Mouse (Mus musculus) embryonic fibroblast, embryonic 13.5 days (primary cell): ENCODE data around the gene Rftn1. TPM values are rescaled to one million over a fixed set of nuclear protein-coding genes. Genes with fewer than 3 reads are reported as not detected.

Source experiments
- H3K27ac ChIP-seq: 2 replicates; pipeline ENCODE4 v1.5.1; 2012; ENCODE audit warnings: low read length, control low read depth, inconsistent platforms; ENCODE audit not compliant: insufficient read depth
- H3K4me1 ChIP-seq: 2 replicates; pipeline ENCODE4 v1.6.1; 2011; ENCODE audit warnings: low read length; ENCODE audit not compliant: control insufficient read depth, insufficient read depth
- H3K4me3 ChIP-seq: 2 replicates; pipeline ENCODE4 v1.5.1; 2011; ENCODE audit warnings: mild to moderate bottlenecking, control low read depth, low read length; ENCODE audit not compliant: insufficient read depth
- CTCF ChIP-seq: IDR thresholded peaks from 2 replicates; pipeline ENCODE4 v1.5.1; 2011; ENCODE audit warnings: mild to moderate bottlenecking, control low read depth, low read length, moderate library complexity, borderline replicate concordance; ENCODE audit not compliant: insufficient read depth
- POLR2A ChIP-seq: IDR thresholded peaks from 2 replicates; pipeline ENCODE4 v1.6.1; 2011; ENCODE audit warnings: low read depth, mild to moderate bottlenecking, control low read depth, low read length, moderate library complexity
- polyA plus RNA-seq: library from polyadenylated mRNA; stranded (reverse); fragments of >200 nt; gene quantifications from 2 replicates; pipeline ENCODE4 v1.2.4, GENCODE M21; 2011; ENCODE audit warnings: low read depth; ENCODE audit not compliant: missing spikeins, insufficient read length

Gene Rftn1
- polyA plus RNA-seq, 1 experiment = 15.1 TPM

DNA sequence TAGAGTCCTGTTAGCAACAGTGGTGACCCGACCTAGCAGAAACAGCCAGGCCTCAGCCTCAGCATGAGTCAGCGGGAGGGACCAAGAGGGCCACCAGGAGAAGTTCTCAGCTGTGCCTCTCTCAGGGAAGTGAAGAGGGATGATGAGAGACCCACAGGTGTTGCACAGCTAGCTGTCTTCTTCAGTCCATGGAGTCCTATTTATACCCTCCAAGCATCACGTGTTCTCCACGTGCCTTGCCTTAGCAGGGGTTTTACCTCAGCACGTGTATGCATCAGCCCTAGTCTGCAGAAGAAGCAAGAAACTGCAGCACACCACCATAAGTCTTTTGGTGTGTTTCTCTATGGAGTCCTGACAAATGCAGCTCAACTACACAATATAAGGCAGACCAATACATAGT is 38.4 kb downstream of the Rftn1 start:
- H3K4me3 ChIP-seq = no peak overlapping the region
- TF ChIP-seq CTCF (no peak), POLR2A (no peak)
- no peak overlapping the region for H3K27ac ChIP-seq
- H3K4me1 ChIP-seq = no peaks in the 10 kb centered on the region; the same call in 1 of the 2 replicates

DNA sequence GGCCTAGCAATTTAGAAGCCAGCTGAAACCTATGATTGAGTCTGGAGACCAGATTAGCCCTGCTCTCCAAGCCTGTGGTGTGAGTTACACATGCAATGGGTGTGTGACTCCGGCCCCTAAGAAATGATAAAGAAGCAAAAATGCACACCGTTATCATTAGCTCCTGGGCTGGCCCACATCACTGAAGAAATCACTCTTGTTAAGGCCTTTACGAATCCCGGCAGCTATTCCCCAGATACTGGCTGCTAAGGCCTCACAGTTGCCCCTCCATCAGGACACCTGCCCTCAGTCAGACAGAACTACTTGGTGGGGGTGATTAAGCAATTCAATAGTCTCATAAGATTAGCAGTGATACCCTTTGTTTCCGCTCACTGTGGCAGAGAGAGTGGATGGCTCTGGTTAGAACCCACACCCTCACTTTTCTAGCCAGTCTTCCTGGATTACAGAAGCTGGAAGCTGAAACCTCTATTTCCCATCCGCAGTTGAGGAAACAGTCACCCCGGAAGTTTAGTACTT is 39.2 kb downstream of the Rftn1 start:
- Histone ChIP-seq H3K4me1 (no peaks in the 10 kb centered on the region; the same call in 1 of the 2 replicates), H3K27ac (no peak overlapping the region), H3K4me3 (no peak overlapping the region)
- TF ChIP-seq CTCF (no peak), POLR2A (no peak)

DNA sequence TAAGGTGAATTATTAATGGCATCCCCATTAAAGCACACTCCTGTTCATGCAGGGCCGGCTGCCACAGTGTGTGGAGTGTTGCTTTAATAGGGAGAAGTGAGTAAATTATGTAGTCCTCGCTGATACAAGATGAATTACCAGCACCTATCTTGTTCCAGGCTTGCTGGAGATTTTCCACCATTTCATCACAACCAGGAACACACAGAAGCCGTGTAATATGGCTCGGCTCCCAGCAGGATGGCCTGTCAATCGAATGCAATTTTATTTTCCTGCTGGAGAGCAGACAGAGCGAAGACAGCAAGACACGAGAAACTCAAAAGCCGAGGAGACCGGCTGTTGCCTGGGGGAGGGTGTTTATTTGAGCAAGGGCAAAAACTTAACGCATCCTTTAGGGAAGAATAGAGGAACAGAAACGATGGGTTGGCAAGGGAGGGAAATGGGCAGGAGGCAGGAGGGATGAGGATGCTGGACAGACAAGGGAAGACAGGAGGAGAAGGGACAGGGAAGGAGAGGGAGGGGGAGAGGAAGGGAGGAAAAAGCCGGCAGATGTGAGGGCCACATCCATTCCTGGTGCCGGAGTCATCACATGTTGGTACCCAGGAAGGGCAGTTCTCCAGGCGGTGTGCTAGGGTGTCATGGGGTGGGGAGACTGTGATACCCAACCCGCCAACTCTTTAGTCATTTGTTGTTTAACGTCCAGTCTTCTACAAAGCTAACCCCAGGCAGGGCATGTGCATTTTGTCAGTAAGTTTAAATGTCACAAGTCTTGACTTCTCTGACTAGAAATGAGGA is 39.9 kb downstream of the Rftn1 start:
- TF ChIP-seq POLR2A = no peak
- TF ChIP-seq CTCF = no peak
- H3K4me3 ChIP-seq = no peak overlapping the region
- H3K27ac ChIP-seq = no peak overlapping the region
- no peaks in the 10 kb centered on the region; the same call in 1 of the 2 replicates for H3K4me1 ChIP-seq

DNA sequence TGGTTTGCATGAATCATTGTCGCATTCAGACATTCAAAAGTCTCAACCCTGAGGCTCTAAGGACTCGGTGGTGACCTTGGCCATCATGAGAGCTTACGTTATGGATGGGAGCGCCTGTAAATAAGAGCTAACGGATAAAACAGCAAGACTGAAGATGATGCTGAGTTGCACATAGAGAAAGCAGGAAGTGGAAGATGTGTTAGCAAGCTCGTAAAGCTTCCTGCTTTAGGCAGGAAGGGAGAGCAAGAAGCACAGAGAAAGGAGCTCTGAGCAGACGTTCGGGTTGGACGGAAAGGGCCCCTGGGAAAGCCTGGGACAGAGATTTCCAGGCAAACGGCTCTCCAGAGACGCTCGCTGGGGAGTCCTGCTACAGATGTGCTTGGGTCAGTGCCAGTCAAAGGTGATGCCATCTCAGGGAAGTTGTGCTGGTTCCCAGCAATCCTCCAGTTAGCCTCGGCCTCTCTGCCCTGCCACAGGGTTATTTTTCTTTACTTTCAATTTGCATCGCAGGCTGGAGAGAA is 40.7 kb downstream of the Rftn1 start:
- TF ChIP-seq POLR2A (no peak), CTCF (no peak)
- H3K4me3 ChIP-seq = no peak overlapping the region
- H3K4me1 ChIP-seq = no peaks in the 10 kb centered on the region; the same call in 1 of the 2 replicates
- no peak overlapping the region for H3K27ac ChIP-seq

DNA sequence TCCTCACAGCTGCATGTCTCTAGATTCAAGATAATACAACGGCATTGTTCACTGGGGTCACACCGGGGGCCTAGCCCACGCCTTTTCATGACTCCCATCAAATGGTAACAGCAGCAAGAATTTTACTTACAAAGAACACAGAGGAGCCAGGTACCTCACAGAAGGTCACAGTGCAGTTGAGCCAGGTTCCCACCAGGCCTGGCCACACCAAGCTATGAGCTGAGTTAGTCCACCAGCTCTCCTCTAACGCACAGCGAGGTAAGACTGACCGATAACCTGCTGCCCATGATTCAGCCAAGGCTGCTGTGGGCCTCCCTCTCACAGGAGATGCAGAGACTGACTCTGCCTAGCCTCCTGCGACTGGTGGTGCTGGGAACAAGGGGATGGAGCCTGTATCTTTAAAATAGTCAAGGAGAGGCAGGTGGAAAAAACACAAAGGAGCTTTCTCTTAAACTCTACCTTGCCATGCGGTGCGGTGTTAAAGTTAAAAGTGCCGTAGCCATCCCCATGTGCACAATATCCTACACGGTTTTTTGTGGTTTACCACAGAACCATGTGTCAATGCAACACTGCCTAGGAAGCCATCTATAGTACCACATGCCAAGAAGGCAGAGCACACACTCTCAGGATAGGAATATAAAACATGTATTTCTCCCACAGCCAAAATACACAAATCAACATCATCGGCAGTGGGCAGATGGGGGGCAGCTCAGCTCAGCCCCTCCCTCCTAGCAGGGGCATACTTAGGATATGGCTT is 42.5 kb downstream of the Rftn1 start:
- Histone ChIP-seq H3K27ac (no peak overlapping the region), H3K4me1 (no peaks in the 10 kb centered on the region; the same call in 1 of the 2 replicates)

DNA sequence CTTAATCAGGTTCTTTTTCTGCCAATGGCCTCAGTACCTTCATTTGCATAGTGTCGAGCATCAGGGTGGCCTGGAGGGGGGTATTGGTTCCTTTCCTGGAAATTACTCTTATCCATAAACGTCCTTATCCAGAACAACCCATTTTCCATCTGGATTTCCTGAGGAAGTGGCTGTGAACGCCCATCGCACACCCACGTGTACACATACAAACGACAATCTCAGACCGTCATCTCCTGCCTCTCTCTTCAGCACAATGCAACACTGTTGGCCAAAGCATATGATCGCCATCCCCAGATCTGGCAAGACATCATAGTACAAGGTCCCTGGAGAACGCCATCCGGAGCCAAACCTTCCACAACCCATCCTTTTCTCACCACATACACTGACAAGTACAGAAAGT is 47.1 kb downstream of the Rftn1 start:
- no peak overlapping the region for H3K4me3 ChIP-seq
- no peak for TF ChIP-seq CTCF
- TF ChIP-seq POLR2A = no peak

More for the DNA sequence above, 42.5 kb downstream of the Rftn1 start:
- no peak for TF ChIP-seq CTCF
- TF ChIP-seq POLR2A = no peak
- H3K4me3 ChIP-seq = no peak overlapping the region

DNA sequence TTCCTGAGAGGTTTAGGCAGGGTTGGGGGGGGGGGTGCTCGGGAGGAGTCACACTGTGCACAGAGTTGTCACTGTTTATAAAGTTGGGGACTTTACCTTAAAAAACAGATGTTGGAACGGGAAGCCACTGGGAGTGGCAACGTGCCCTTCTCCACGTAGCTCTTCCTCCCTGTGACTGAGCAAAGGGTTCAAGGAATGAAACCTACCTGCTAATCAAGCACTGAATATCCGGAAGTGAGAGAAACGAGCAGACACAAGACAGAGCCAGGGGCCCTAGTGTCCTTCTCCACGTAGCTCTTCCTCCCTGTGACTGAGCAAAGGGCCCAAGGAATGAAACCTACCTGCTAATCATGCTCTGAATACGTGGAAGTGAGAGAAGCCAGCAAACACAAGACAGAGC is 47.9 kb downstream of the Rftn1 start:
- H3K4me1 ChIP-seq = no peaks in the 10 kb centered on the region
- H3K4me3 ChIP-seq = no peak overlapping the region
- no peak overlapping the region for H3K27ac ChIP-seq
- TF ChIP-seq POLR2A (no peak), CTCF (no peak)

More for the DNA sequence above, 47.1 kb downstream of the Rftn1 start:
- Histone ChIP-seq H3K4me1 (no peaks in the 10 kb centered on the region), H3K27ac (no peak overlapping the region)

DNA sequence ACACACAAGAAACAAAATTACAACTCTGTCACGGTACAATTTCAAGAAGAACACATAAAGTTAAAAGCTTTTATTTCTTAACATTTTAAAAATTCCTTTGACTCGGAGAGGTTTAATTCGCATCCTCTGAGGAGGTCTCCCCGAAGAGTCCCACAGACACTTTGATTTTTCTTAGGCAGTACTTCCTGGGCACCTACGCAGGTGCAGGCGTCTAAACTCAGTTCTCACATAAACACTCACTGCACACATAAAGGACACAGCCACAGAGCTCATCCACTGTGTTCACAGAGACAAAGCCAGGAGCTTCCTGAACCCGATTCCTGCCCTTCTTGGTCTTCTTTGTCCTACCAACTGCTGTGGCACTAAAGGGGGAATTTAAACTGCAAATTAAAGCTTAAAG is 48.3 kb downstream of the Rftn1 start:
- Histone ChIP-seq H3K27ac (no peak overlapping the region), H3K4me3 (no peak overlapping the region), H3K4me1 (no peaks in the 10 kb centered on the region)
- TF ChIP-seq POLR2A = no peak
- TF ChIP-seq CTCF = no peak

DNA sequence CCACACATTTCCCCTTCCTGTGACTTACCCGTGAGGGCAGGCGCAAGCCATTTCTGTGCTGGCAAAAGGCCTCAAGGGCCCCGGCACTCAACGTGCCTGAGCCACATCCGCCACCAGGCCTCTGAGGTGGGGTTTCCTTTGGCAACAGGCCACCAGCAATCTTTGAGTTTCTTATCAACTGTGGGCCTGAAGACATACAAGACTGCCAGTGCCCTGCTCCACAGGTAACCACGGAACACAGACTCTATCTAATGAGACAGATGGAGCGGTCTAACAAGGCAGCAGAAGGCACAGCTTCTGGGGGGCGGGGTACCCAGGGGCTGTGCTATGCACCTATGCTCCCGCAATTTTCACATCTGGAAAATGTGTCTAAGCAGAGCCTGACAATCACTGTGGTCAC is 54.4 kb downstream of the Rftn1 start:
- TF ChIP-seq CTCF (no peak), POLR2A (no peak)
- Histone ChIP-seq H3K4me1 (no peaks in the 10 kb centered on the region), H3K27ac (no peak overlapping the region), H3K4me3 (no peak overlapping the region)

DNA sequence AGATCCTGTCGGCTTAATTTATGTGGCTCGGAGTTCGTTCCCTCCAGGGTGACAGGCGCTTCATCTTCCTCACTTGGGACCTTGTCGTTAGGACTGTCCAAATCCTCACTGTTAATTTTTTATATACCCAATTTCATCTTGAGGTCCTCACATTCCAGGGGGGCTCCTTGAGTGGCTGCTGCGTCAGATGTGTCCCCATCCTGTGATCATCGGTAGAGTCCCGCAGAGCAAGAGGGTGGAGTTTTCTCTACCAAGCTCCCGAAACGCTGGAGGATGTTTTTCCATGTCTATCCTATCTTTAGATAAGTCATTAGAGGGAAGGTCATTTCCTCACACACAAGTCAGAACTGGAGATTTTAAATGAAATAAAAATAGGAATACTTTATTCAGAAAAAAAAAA is 55.0 kb downstream of the Rftn1 start:
- H3K4me1 ChIP-seq = no peaks in the 10 kb centered on the region
- no peak for TF ChIP-seq POLR2A
- TF ChIP-seq CTCF = no peak

More for the DNA sequence above, 55.0 kb downstream of the Rftn1 start:
- Histone ChIP-seq H3K27ac (no peak overlapping the region), H3K4me3 (no peak overlapping the region)
